Mouse (Mus musculus): ENCODE results near the gene Plxna1. TPM values are rescaled to one million over a fixed set of nuclear protein-coding genes. Genes with fewer than 3 reads are reported as not detected.

Plxna1 gene
- polyA plus RNA-seq (2015; fragmentation: Nextera tagmentation; extraction: Ambion mirVana), result 10.3 and 11.5 TPM in 2 replicates

GRCm38 (mm10) chr6:89362281-89363106 is at the start of gene Plxna1:
Plxna1 (minus strand) TSS chr6:89362620.
- Histone ChIP-seq H3K4me2 (replicated peaks; ENCODE audit: low read depth) (peak within 1 kb of the TSS; percentile 93), H3K36me3 (ENCODE audit: control insufficient read depth, insufficient read depth, low read length) (no peaks in the 10 kb centered on the region), H3K4me1 (replicated peaks; ENCODE audit: control insufficient read depth, insufficient read depth) (peaks cover 6% of the 10 kb centered on the region), H3K27me3 (ENCODE audit: control insufficient read depth, insufficient read depth, low read length) (no peaks in the 10 kb centered on the region), H3K9me3 (ENCODE audit: control insufficient read depth, low read length) (no peaks in the 10 kb centered on the region), H3K27ac (replicated peaks) (peak within 1 kb of the TSS; percentile 79), H3K9ac (ENCODE audit: low read length) (peak within 1 kb of the TSS; percentile 93), H3K4me3 (ENCODE audit: low read depth, low read length) (peak within 1 kb of the TSS; percentile 79)
- WGBS, result 1% methylated on average over 62 of the region's 110 CpGs
- DNase-seq (ENCODE audit: low spot score), result peak; percentile 72
- TF ChIP-seq EP300 (optimal IDR thresholded peaks at IDR 0.05), result no peak
- TF ChIP-seq CTCF (IDR thresholded peaks at IDR 0.05; ENCODE audit: low read depth), result peak; percentile 55
- ATAC-seq (ENCODE audit: low FRiP score, low TSS enrichment), result peak; percentile 86

- Histone ChIP-seq H3K27me3 (ENCODE audit: control insufficient read depth, insufficient read depth, low read length) (no peaks in the 10 kb centered on the region), H3K9ac (ENCODE audit: low read length) (no peak overlapping the region), H3K36me3 (ENCODE audit: control insufficient read depth, insufficient read depth, low read length) (no peaks in the 10 kb centered on the region), H3K4me3 (ENCODE audit: low read depth, low read length) (no peak overlapping the region), H3K9me3 (ENCODE audit: control insufficient read depth, low read length) (no peaks in the 10 kb centered on the region), H3K4me2 (replicated peaks; ENCODE audit: low read depth) (no peak overlapping the region), H3K27ac (replicated peaks) (no peak overlapping the region), H3K4me1 (replicated peaks; ENCODE audit: control insufficient read depth, insufficient read depth) (no peaks in the 10 kb centered on the region)
- TF ChIP-seq CTCF (IDR thresholded peaks at IDR 0.05; ENCODE audit: low read depth) (no peak), EP300 (optimal IDR thresholded peaks at IDR 0.05) (no peak)
- ATAC-seq (ENCODE audit: low FRiP score, low TSS enrichment) (no peak), DNase-seq (ENCODE audit: low spot score) (no peak)
- WGBS, result 83% methylated on average over 1 of the region's 1 CpGs
Observed at GRCm38 (mm10) chr6:89409041-89409440, 46.6 kb upstream of the Plxna1 start.

- no peaks in the 10 kb centered on the region for H3K9me3 ChIP-seq (ENCODE audit: control insufficient read depth, low read length)
- ATAC-seq (ENCODE audit: low FRiP score, low TSS enrichment), result no peak
- H3K27me3 ChIP-seq (ENCODE audit: control insufficient read depth, insufficient read depth, low read length), result no peaks in the 10 kb centered on the region
- DNase-seq (ENCODE audit: low spot score), result no peak
- H3K9ac ChIP-seq (ENCODE audit: low read length), result no peak overlapping the region
- no peaks in the 10 kb centered on the region for H3K4me1 ChIP-seq (replicated peaks; ENCODE audit: control insufficient read depth, insufficient read depth)
- no peak overlapping the region for H3K4me2 ChIP-seq (replicated peaks; ENCODE audit: low read depth)
- no peaks in the 10 kb centered on the region for H3K36me3 ChIP-seq (ENCODE audit: control insufficient read depth, insufficient read depth, low read length)
- WGBS, result 62% methylated on average over 5 of the region's 5 CpGs
- no peak overlapping the region for H3K4me3 ChIP-seq (ENCODE audit: low read depth, low read length)
- TF ChIP-seq EP300 (optimal IDR thresholded peaks at IDR 0.05) (no peak), CTCF (IDR thresholded peaks at IDR 0.05; ENCODE audit: low read depth) (no peak)
- no peak overlapping the region for H3K27ac ChIP-seq (replicated peaks)
Observed at GRCm38 (mm10) chr6:89408259-89408658, 45.8 kb upstream of the Plxna1 start.

- Histone ChIP-seq H3K9me3 (ENCODE audit: control insufficient read depth, low read length) (no peaks in the 10 kb centered on the region), H3K4me3 (ENCODE audit: low read depth, low read length) (no peak overlapping the region), H3K4me1 (replicated peaks; ENCODE audit: control insufficient read depth, insufficient read depth) (no peaks in the 10 kb centered on the region), H3K27me3 (ENCODE audit: control insufficient read depth, insufficient read depth, low read length) (no peaks in the 10 kb centered on the region), H3K27ac (replicated peaks) (no peak overlapping the region), H3K4me2 (replicated peaks; ENCODE audit: low read depth) (no peak overlapping the region), H3K9ac (ENCODE audit: low read length) (no peak overlapping the region), H3K36me3 (ENCODE audit: control insufficient read depth, insufficient read depth, low read length) (no peaks in the 10 kb centered on the region)
- no peak for DNase-seq (ENCODE audit: low spot score)
- TF ChIP-seq CTCF (IDR thresholded peaks at IDR 0.05; ENCODE audit: low read depth) (no peak), EP300 (optimal IDR thresholded peaks at IDR 0.05) (no peak)
- ATAC-seq (ENCODE audit: low FRiP score, low TSS enrichment), result peak; percentile 62
- WGBS, result 61% methylated on average over 3 of the region's 3 CpGs
Observed at GRCm38 (mm10) chr6:89407247-89407889, 44.9 kb upstream of the Plxna1 start.

- DNase-seq (ENCODE audit: low spot score) (no peak), ATAC-seq (ENCODE audit: low FRiP score, low TSS enrichment) (no peak)
- TF ChIP-seq CTCF (IDR thresholded peaks at IDR 0.05; ENCODE audit: low read depth) (no peak), EP300 (optimal IDR thresholded peaks at IDR 0.05) (no peak)
- WGBS, result 86% methylated on average over 2 of the region's 2 CpGs
- H3K36me3 ChIP-seq (ENCODE audit: control insufficient read depth, insufficient read depth, low read length), result no peaks in the 10 kb centered on the region
- no peak overlapping the region for H3K27ac ChIP-seq (replicated peaks)
- no peaks in the 10 kb centered on the region for H3K27me3 ChIP-seq (ENCODE audit: control insufficient read depth, insufficient read depth, low read length)
- no peak overlapping the region for H3K9ac ChIP-seq (ENCODE audit: low read length)
- no peak overlapping the region for H3K4me3 ChIP-seq (ENCODE audit: low read depth, low read length)
- H3K4me1 ChIP-seq (replicated peaks; ENCODE audit: control insufficient read depth, insufficient read depth), result no peaks in the 10 kb centered on the region
- H3K9me3 ChIP-seq (ENCODE audit: control insufficient read depth, low read length), result no peaks in the 10 kb centered on the region
- no peak overlapping the region for H3K4me2 ChIP-seq (replicated peaks; ENCODE audit: low read depth)
Observed at GRCm38 (mm10) chr6:89404964-89405363, 42.5 kb upstream of the Plxna1 start.
